Mouse (Mus musculus) left cerebral cortex, postnatal 10 days (tissue): ENCODE results near the gene Tfe3. TPM values are rescaled to one million over a fixed set of nuclear protein-coding genes. Genes with fewer than 3 reads are reported as not detected.
A peak's percentile ranks its signal among the peaks of the same experiment; 100 is the strongest.
"Not testable (repeated sequence)": the region's sequence is repeated elsewhere in the genome, so short reads cannot be mapped to it uniquely, and the experiment has no call there.

Experiments used
- DNase-seq, 2 experiments: peaks; one replicate each; pipeline ENCODE4 v3.0.0; 2021 to 2022; ENCODE audit warnings: low spot score in 2 of 2, mixed read lengths in 1 of 2; ENCODE audit errors: extremely low spot score in 1 of 2
- intact Hi-C: fragments of 180-260 bp; cut with DNase I; formaldehyde crosslinking; loops from one replicate; pipeline ENCODE4 v1.15.1; 2025
- total RNA-seq, 2 experiments: library from RNA; stranded (reverse); gene quantifications; 2 replicates each; pipeline ENCODE4 v1.2.3; 2021

Gene Tfe3
- total RNA-seq, result 10 to 100 TPM; 30.0 to 35.6 TPM

DNA sequence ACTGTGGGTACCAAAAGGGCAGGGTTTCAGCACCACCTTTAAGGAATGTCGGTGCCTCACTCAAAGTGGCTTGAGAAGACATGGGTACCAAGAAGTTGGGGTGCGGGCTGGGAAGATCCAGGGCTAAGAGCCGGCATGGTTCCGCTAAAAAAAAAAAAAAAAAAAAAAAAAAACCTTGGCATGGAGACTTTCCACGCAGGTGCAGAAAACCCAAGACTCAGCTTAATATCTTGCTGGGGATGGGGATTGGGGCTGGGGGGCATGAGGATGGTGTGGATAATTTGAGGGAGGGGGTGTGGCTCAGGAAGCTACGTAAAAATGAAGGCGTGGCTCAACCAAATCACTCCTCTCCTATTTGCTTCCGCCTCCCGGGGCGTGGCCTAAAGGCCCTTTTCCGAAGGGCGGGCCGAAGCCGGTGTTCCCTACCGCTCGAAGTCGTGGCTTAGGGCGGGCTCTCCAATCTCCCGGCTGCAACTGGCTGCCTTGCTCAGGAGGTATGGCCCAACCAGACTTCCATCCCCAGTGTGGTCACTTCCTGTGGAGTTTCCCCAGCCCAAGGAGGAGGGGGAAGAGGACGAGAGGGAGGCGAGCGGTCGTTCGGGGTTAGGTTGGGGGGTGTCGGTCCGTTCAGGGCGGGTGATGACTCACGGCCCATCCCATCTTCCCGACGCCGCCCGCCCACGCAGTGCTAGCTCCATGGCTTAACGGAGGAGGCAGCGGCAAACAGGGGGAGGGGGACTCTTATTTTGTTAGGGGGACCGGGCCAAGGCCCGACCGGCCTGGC is at the start of gene Tfe3:
Gene Tfe3, plus strand, starts transcription at position 424 of the 784 bp plus-strand sequence.
- peak; percentile 88 to 96 for DNase-seq
- intact Hi-C loops, result no loop called here

- intact Hi-C loops, DNase-seq: not testable (repeated sequence)
These were observed 48.6 kb upstream of the Tfe3 start for GRCm38 (mm10) chrX:7713764-7714134.

DNA sequence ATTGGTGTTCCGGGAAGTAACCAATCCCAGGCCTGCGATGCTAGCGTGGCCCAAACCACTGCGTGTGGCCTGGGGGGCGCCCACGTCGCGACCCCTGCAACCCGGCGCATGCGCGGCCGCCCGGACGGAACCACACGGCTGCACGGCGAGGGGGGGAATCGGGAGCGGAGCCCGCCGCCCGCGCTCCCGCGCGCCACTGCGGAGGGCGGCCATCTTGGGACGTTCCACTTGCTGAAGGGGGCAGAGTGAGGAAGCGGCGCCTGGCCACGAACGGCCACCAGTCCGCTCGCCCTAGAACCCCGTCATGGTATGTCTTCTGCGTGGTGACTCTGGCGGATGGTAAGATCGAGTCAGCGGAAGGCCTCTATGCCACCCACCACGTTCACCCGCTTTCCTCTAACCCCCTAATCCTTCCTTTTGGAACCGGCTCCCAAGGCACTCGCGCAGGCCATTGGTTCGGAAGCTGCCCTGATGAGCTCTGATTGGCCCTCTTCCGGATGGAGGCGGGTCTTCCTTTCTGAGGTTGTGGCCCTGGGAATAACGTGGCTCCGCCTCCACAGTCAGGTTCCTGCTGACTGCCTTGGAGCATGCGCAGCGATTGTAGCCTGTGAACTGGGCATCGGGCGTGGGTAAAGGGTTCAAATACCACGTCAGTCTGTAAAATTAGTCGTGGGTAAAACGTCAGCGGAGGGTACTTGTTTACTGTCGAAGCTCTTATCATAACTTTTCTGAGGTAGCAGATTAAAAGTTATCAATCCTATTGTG is 48.0 kb upstream of the Tfe3 start, which contains the start of gene Wdr45:
Gene Wdr45, plus strand, starts transcription at position 199 of the 765 bp plus-strand sequence.
- intact Hi-C loops, result not testable (repeated sequence)
- DNase-seq, result peak; percentile 92 to 95

DNA sequence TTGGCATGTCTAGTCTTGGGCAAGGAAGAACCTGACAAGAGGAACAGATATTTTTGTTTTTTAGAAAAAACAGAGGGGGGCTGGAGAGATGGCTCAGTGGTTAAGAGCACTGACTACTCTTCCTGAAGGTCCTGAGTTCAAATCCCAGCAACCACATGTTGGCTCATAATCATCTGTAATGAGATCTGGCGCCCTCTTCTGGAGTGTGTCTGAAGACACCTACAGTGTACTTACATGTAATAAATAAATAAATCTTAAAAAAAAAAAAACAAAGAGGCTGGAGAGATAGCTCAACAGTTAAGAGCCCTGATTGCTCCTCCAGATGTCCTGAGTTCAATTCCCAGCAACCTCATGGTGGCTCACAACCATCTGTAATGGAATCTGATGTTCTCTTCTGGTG is 46.3 kb upstream of the Tfe3 start:
- intact Hi-C loops, DNase-seq: not testable (repeated sequence)

GRCm38 (mm10) chrX:7721514-7722281 is 40.7 kb upstream of the Tfe3 start, which contains the start of gene Gm45208:
Gm45208 (plus strand) TSS chrX:7722245.
- intact Hi-C loops, result no loop called here
- DNase-seq, result peak; percentile 27 to 62

- intact Hi-C loops, result no loop called here
- no peak for DNase-seq
These were observed 40.1 kb upstream of the Tfe3 start for GRCm38 (mm10) chrX:7722282-7722611.

- no peak for DNase-seq
- intact Hi-C loops, result no loop called here
These were observed 39.7 kb upstream of the Tfe3 start for GRCm38 (mm10) chrX:7722691-7723090.

DNA sequence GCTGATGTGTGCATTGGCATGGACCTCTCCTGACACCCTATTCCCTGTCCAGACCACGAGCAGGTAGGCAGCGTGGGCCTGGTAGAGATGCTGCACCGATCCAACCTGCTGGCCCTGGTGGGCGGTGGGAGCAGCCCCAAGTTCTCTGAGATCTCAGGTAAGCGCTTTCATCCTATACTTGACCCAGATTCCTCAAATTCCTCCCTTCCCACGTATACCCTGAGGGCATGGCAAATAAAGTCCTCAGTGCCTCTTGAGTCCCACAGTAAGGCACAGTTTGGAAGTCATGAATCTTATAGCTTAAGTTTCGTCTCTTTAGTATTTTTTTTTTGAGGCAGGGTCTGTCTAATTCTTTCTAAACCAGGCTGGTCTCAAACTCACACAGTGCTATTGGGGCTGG is 38.2 kb upstream of the Tfe3 start:
- intact Hi-C loops, result no loop called here

DNA sequence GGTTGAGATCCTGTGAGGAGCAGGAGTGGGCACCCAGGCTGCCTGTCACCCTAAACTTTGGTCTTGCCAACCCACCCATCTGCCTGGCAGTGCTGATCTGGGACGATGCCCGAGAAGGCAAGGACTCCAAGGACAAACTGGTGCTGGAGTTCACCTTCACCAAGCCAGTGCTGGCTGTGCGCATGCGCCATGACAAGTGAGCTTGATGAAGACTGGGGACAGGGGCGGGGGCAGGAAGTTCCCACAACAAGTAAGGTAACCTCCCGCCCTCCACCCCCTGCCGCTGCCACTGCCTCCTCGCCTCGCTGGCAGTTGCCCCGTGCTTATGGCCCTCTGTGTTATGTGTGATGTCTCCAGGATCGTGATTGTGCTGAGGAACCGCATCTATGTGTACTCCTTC is 36.5 kb upstream of the Tfe3 start:
- intact Hi-C loops, result no loop called here
- peak in 1 of 2 experiments; percentile 14 for DNase-seq

More for the DNA sequence above, 38.2 kb upstream of the Tfe3 start:
- DNase-seq, result no peak

- no peak for DNase-seq
- intact Hi-C loops, result no loop called here
These were observed 35.2 kb upstream of the Tfe3 start for GRCm38 (mm10) chrX:7727176-7727575.

DNA sequence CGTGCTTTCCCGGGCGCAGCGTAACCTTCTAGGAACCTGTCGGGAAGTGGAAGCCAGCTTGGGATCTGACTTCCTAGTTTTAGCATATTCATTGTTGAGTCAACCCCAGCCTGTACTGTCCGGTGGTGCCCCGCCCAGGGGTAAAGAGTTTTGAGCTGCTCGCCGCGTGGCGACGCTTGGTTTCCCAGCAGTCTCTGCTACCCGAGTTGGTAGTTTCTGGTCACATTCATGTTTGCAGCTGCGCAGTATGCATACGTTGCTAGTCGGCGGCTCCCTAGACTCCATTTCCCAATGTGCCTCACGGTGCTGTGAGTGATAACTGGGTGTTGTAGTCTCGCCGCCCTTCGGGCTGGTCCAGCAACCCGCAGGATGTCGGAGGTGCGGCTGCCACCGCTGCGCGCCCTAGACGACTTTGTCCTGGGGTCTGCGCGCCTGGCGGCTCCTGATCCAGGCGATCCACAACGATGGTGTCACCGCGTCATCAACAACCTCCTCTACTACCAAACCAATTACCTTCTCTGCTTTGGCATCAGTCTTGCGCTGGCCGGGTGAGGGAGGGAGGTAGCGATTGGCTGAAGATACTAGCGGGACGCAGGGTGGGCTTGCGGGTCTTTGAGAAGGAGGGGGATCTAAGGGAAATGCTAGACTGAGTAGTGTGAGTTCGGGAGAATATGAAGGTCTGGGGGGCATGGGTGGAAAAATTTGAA is 34.0 kb upstream of the Tfe3 start, which contains the start of gene Praf2:
Gene Praf2, plus strand, starts transcription at position 225 of the 707 bp plus-strand sequence.
- intact Hi-C loops, result no loop called here
- DNase-seq, result peak; percentile 77 to 83

GRCm38 (mm10) chrX:7728922-7729265 is 33.5 kb upstream of the Tfe3 start:
- intact Hi-C loops, result no loop called here
- no peak for DNase-seq

- DNase-seq, result peak in 1 of 2 experiments; percentile 84
- intact Hi-C loops, result no loop called here
These were observed 28.7 kb upstream of the Tfe3 start for GRCm38 (mm10) chrX:7733571-7734156.

DNA sequence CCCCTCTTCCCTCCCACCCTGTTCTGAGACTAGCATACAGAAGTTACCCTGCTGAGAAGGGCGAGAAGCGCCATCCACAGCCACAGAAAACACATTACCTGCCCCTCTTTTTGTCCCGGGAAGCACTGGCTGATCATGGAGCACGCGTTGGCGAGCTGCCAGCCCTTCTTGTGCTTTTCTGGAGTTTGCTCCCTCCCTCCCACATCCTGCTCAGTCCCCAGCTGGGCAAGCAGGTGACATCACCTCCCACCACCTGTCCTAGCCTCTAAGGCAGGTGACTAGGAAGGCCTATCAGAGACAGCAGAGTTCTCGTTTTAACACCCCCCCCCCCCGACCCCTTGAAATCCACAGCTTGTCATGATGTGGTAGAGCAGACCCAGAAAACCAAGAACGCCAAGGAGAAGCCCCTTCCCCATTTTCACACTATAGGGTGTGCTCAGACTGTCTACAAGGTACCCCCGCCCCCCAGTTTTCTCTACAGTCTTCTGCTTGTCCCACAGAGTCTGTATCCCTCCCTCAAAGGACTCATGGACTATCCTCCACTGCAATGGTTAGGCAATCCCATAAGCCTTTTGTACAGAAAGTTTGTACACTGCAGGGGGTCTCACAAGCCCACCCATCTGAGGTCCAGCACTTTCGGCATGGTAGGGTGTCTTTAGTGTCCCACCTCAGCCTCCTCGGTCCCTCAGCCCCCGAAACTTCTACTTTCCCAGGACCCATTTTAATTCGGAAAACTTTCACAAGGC is 22.9 kb upstream of the Tfe3 start:
- DNase-seq, result peak in 1 of 2 experiments; percentile 41
- intact Hi-C loops, result no loop called here

GRCm38 (mm10) chrX:7740082-7740819 is 22.1 kb upstream of the Tfe3 start:
- intact Hi-C loops, result no loop called here

GRCm38 (mm10) chrX:7741103-7741502 is 21.3 kb upstream of the Tfe3 start:
- intact Hi-C loops, result no loop called here
- DNase-seq, result no peak

More at GRCm38 (mm10) chrX:7740082-7740819, 22.1 kb upstream of the Tfe3 start:
- no peak for DNase-seq

DNA sequence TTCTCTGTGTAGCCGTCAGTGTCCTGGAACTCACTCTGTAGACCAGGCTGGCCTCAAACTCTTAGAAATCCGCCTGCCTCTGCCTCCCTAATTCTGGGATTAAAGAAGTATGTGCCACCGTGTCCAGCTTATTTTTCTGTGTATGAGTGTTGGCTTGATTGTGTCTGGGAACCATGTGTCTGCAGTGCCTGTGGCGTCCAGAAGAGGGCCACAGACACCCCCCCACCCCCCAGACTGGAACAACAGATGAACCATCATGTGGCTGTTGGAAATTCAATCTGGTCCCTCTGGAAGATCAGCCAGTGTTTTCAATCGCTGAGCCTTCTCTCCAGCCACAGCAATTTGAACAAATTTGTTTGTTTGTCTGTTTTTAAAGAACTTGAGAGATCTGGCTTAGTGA is 18.9 kb upstream of the Tfe3 start:
- no peak for DNase-seq
- intact Hi-C loops, result no loop called here
